Mouse (Mus musculus): ENCODE data around the gene Znrf1. TPM values are rescaled to one million over a fixed set of nuclear protein-coding genes. Genes with fewer than 3 reads are reported as not detected.

Gene Znrf1
- polyA plus RNA-seq, 1 experiment from 2014 or later = 11.0 TPM

GRCm38 (mm10) chr8:111509278-111509677 is 26.6 kb upstream of the Znrf1 start:
- no peaks in the 10 kb centered on the region for H3K4me1 ChIP-seq (ENCODE audit: control insufficient read depth, insufficient read depth, low read length)
- ATAC-seq = no peak
- H3K9me3 ChIP-seq (ENCODE audit: control insufficient read depth, low read length) = no peaks in the 10 kb centered on the region
- no peaks in the 10 kb centered on the region for H3K27me3 ChIP-seq (replicated peaks; ENCODE audit: control insufficient read depth, insufficient read depth, low read length)
- H3K4me3 ChIP-seq (ENCODE audit: low read length) = no peak overlapping the region
- 80% methylated on average over 11 of the region's 11 CpGs for whole genome bisulfite sequencing
- H3K9ac ChIP-seq (ENCODE audit: low read depth, low read length) = no peak overlapping the region
- H3K4me2 ChIP-seq (ENCODE audit: low read depth, low read length) = no peak overlapping the region
- H3K27ac ChIP-seq (ENCODE audit: low read length) = no peak overlapping the region
- no peaks in the 10 kb centered on the region for H3K36me3 ChIP-seq (ENCODE audit: control insufficient read depth, insufficient read depth, low read length)

GRCm38 (mm10) chr8:111510401-111510800 is 25.5 kb upstream of the Znrf1 start:
- no peak for ATAC-seq

GRCm38 (mm10) chr8:111512941-111513340 is 23.0 kb upstream of the Znrf1 start:
- ATAC-seq = no peak

More at GRCm38 (mm10) chr8:111510401-111510800, 25.5 kb upstream of the Znrf1 start:
- no peak overlapping the region for H3K4me2 ChIP-seq (ENCODE audit: low read depth, low read length)
- no peaks in the 10 kb centered on the region for H3K36me3 ChIP-seq (ENCODE audit: control insufficient read depth, insufficient read depth, low read length)
- no peaks in the 10 kb centered on the region for H3K4me1 ChIP-seq (ENCODE audit: control insufficient read depth, insufficient read depth, low read length)
- no peaks in the 10 kb centered on the region for H3K27me3 ChIP-seq (replicated peaks; ENCODE audit: control insufficient read depth, insufficient read depth, low read length)
- no peaks in the 10 kb centered on the region for H3K9me3 ChIP-seq (ENCODE audit: control insufficient read depth, low read length)
- WGBS = 49% methylated on average over 4 of the region's 4 CpGs
- no peak overlapping the region for H3K27ac ChIP-seq (ENCODE audit: low read length)
- no peak overlapping the region for H3K4me3 ChIP-seq (ENCODE audit: low read length)
- H3K9ac ChIP-seq (ENCODE audit: low read depth, low read length) = no peak overlapping the region

GRCm38 (mm10) chr8:111513446-111513845 is 22.5 kb upstream of the Znrf1 start:
- no peak overlapping the region for H3K27ac ChIP-seq (ENCODE audit: low read length)
- no peak overlapping the region for H3K9ac ChIP-seq (ENCODE audit: low read depth, low read length)
- no peak overlapping the region for H3K4me2 ChIP-seq (ENCODE audit: low read depth, low read length)
- ATAC-seq = no peak
- H3K27me3 ChIP-seq (replicated peaks; ENCODE audit: control insufficient read depth, insufficient read depth, low read length) = no peaks in the 10 kb centered on the region
- no peak overlapping the region for H3K4me3 ChIP-seq (ENCODE audit: low read length)
- no peaks in the 10 kb centered on the region for H3K4me1 ChIP-seq (ENCODE audit: control insufficient read depth, insufficient read depth, low read length)
- no peaks in the 10 kb centered on the region for H3K36me3 ChIP-seq (ENCODE audit: control insufficient read depth, insufficient read depth, low read length)
- WGBS = 84% methylated on average over 8 of the region's 8 CpGs
- H3K9me3 ChIP-seq (ENCODE audit: control insufficient read depth, low read length) = no peaks in the 10 kb centered on the region

More at GRCm38 (mm10) chr8:111512941-111513340, 23.0 kb upstream of the Znrf1 start:
- Histone ChIP-seq H3K4me1 (ENCODE audit: control insufficient read depth, insufficient read depth, low read length) (no peaks in the 10 kb centered on the region), H3K27ac (ENCODE audit: low read length) (no peak overlapping the region), H3K9ac (ENCODE audit: low read depth, low read length) (no peak overlapping the region), H3K27me3 (replicated peaks; ENCODE audit: control insufficient read depth, insufficient read depth, low read length) (no peaks in the 10 kb centered on the region), H3K9me3 (ENCODE audit: control insufficient read depth, low read length) (no peaks in the 10 kb centered on the region), H3K36me3 (ENCODE audit: control insufficient read depth, insufficient read depth, low read length) (no peaks in the 10 kb centered on the region), H3K4me2 (ENCODE audit: low read depth, low read length) (no peak overlapping the region), H3K4me3 (ENCODE audit: low read length) (no peak overlapping the region)
- WGBS = 85% methylated on average over 7 of the region's 7 CpGs

GRCm38 (mm10) chr8:111516451-111517035 is 19.4 kb upstream of the Znrf1 start:
- 84% methylated on average over 7 of the region's 7 CpGs for WGBS
- no peaks in the 10 kb centered on the region for H3K36me3 ChIP-seq (ENCODE audit: control insufficient read depth, insufficient read depth, low read length)
- H3K9ac ChIP-seq (ENCODE audit: low read depth, low read length) = no peak overlapping the region
- ATAC-seq = no peak
- peaks cover 8% of the 10 kb centered on the region for H3K4me1 ChIP-seq (ENCODE audit: control insufficient read depth, insufficient read depth, low read length)
- no peak overlapping the region for H3K4me2 ChIP-seq (ENCODE audit: low read depth, low read length)
- H3K9me3 ChIP-seq (ENCODE audit: control insufficient read depth, low read length) = no peaks in the 10 kb centered on the region
- H3K27ac ChIP-seq (ENCODE audit: low read length) = no peak overlapping the region
- no peaks in the 10 kb centered on the region for H3K27me3 ChIP-seq (replicated peaks; ENCODE audit: control insufficient read depth, insufficient read depth, low read length)
- H3K4me3 ChIP-seq (ENCODE audit: low read length) = no peak overlapping the region

GRCm38 (mm10) chr8:111517466-111517865 is 18.4 kb upstream of the Znrf1 start:
- H3K4me1 ChIP-seq (ENCODE audit: control insufficient read depth, insufficient read depth, low read length) = peaks cover 8% of the 10 kb centered on the region
- no peaks in the 10 kb centered on the region for H3K27me3 ChIP-seq (replicated peaks; ENCODE audit: control insufficient read depth, insufficient read depth, low read length)
- H3K27ac ChIP-seq (ENCODE audit: low read length) = no peak overlapping the region
- H3K9ac ChIP-seq (ENCODE audit: low read depth, low read length) = no peak overlapping the region
- H3K36me3 ChIP-seq (ENCODE audit: control insufficient read depth, insufficient read depth, low read length) = no peaks in the 10 kb centered on the region
- 87% methylated on average over 2 of the region's 2 CpGs for WGBS
- ATAC-seq = no peak
- no peak overlapping the region for H3K4me3 ChIP-seq (ENCODE audit: low read length)
- H3K4me2 ChIP-seq (ENCODE audit: low read depth, low read length) = no peak overlapping the region
- H3K9me3 ChIP-seq (ENCODE audit: control insufficient read depth, low read length) = no peaks in the 10 kb centered on the region

GRCm38 (mm10) chr8:111521713-111522429 is 14.0 kb upstream of the Znrf1 start, which contains the start of gene Wdr59:
Gene Wdr59, minus strand, starts transcription at chr8:111522092.
- no peak within 1 kb of the TSS for H3K27ac ChIP-seq (ENCODE audit: low read length)
- peak within 1 kb of the TSS; percentile 70 for H3K4me3 ChIP-seq (ENCODE audit: low read length)
- no peaks in the 10 kb centered on the region for H3K9me3 ChIP-seq (ENCODE audit: control insufficient read depth, low read length)
- H3K9ac ChIP-seq (ENCODE audit: low read depth, low read length) = peak within 1 kb of the TSS; percentile 73
- H3K4me2 ChIP-seq (ENCODE audit: low read depth, low read length) = peak within 1 kb of the TSS; percentile 75
- peaks cover 8% of the 10 kb centered on the region for H3K4me1 ChIP-seq (ENCODE audit: control insufficient read depth, insufficient read depth, low read length)
- ATAC-seq = peak; percentile 99
- WGBS = 1% methylated on average over 34 of the region's 34 CpGs
- no peaks in the 10 kb centered on the region for H3K36me3 ChIP-seq (ENCODE audit: control insufficient read depth, insufficient read depth, low read length)
- H3K27me3 ChIP-seq (replicated peaks; ENCODE audit: control insufficient read depth, insufficient read depth, low read length) = no peaks in the 10 kb centered on the region

- WGBS = 72% methylated on average over 6 of the region's 6 CpGs
- H3K4me2 ChIP-seq (ENCODE audit: low read depth, low read length) = no peak overlapping the region
- H3K9ac ChIP-seq (ENCODE audit: low read depth, low read length) = no peak overlapping the region
- no peak overlapping the region for H3K27ac ChIP-seq (ENCODE audit: low read length)
- H3K4me1 ChIP-seq (ENCODE audit: control insufficient read depth, insufficient read depth, low read length) = no peaks in the 10 kb centered on the region
- no peak for ATAC-seq
- no peaks in the 10 kb centered on the region for H3K36me3 ChIP-seq (ENCODE audit: control insufficient read depth, insufficient read depth, low read length)
- no peak overlapping the region for H3K4me3 ChIP-seq (ENCODE audit: low read length)
- H3K9me3 ChIP-seq (ENCODE audit: control insufficient read depth, low read length) = no peaks in the 10 kb centered on the region
- no peaks in the 10 kb centered on the region for H3K27me3 ChIP-seq (replicated peaks; ENCODE audit: control insufficient read depth, insufficient read depth, low read length)
Measured at GRCm38 (mm10) chr8:111526403-111527024, 9.4 kb upstream of the Znrf1 start.

- Histone ChIP-seq H3K36me3 (ENCODE audit: control insufficient read depth, insufficient read depth, low read length) (no peaks in the 10 kb centered on the region), H3K27me3 (replicated peaks; ENCODE audit: control insufficient read depth, insufficient read depth, low read length) (no peaks in the 10 kb centered on the region), H3K9me3 (ENCODE audit: control insufficient read depth, low read length) (no peaks in the 10 kb centered on the region), H3K27ac (ENCODE audit: low read length) (no peak overlapping the region), H3K4me2 (ENCODE audit: low read depth, low read length) (no peak overlapping the region), H3K9ac (ENCODE audit: low read depth, low read length) (no peak overlapping the region), H3K4me1 (ENCODE audit: control insufficient read depth, insufficient read depth, low read length) (no peaks in the 10 kb centered on the region), H3K4me3 (ENCODE audit: low read length) (no peak overlapping the region)
- WGBS = 68% methylated on average over 8 of the region's 8 CpGs
- no peak for ATAC-seq
Measured at GRCm38 (mm10) chr8:111527149-111527548, 8.7 kb upstream of the Znrf1 start.

Data from intestine, embryonic 16.5 days (tissue).